Mouse (Mus musculus): Measurements from ENCODE around the gene Jdp2. TPM values are rescaled to one million over a fixed set of nuclear protein-coding genes. Genes with fewer than 3 reads are reported as not detected.

Gene Jdp2
- total RNA-seq, 2 experiments from 2014 or later: 45.5 to 68.8 TPM

- intact Hi-C loops (cut with DNase I): no loop called here
- no peak for DNase-seq (ENCODE audit: low spot score in 2 of 2)
Measured at GRCm38 (mm10) chr12:85670080-85670479, 71.3 kb downstream of the Jdp2 start.

GRCm38 (mm10) chr12:85673914-85674313 lies 75.1 kb downstream of the Jdp2 start:
- no peak for DNase-seq (ENCODE audit: low spot score in 2 of 2)
- intact Hi-C loops (cut with DNase I): no loop called here

- DNase-seq (ENCODE audit: low spot score in 2 of 2): no peak
- intact Hi-C loops (cut with DNase I): no loop called here
Measured at GRCm38 (mm10) chr12:85679117-85679516, 80.3 kb downstream of the Jdp2 start.

- DNase-seq (ENCODE audit: low spot score in 2 of 2): no peak
- intact Hi-C loops (cut with DNase I): loop anchor here (10.0 kb wide), 1 partner anchor 135 kb away; no protein-coding TSS in a partner anchor
Measured at GRCm38 (mm10) chr12:85679808-85680207, 81.0 kb downstream of the Jdp2 start.

GRCm38 (mm10) chr12:85682328-85682727 lies 83.5 kb downstream of the Jdp2 start:
- intact Hi-C loops (cut with DNase I): loop anchor here (10.0 kb wide), 1 partner anchor 132 kb away; no protein-coding TSS in a partner anchor
- no peak for DNase-seq (ENCODE audit: low spot score in 2 of 2)

- intact Hi-C loops (cut with DNase I): loop anchor here (10.0 kb wide), 1 partner anchor 130 kb away; no protein-coding TSS in a partner anchor
- DNase-seq (ENCODE audit: low spot score in 2 of 2): no peak
Measured at GRCm38 (mm10) chr12:85684411-85685275, 85.8 kb downstream of the Jdp2 start.

- intact Hi-C loops (cut with DNase I): loop anchor here (10.0 kb wide), 1 partner anchor 128 kb away; no protein-coding TSS in a partner anchor
- DNase-seq (ENCODE audit: low spot score in 2 of 2): no peak
Measured at GRCm38 (mm10) chr12:85686466-85687216, 87.8 kb downstream of the Jdp2 start, which contains the start of gene Batf. Batf (plus strand) TSS chr12:85686669.

- no peak for DNase-seq (ENCODE audit: low spot score in 2 of 2)
- intact Hi-C loops (cut with DNase I): loop anchor here (10.0 kb wide), 1 partner anchor 128 kb away; no protein-coding TSS in a partner anchor
Measured at GRCm38 (mm10) chr12:85687217-85687533, 88.3 kb downstream of the Jdp2 start.

GRCm38 (mm10) chr12:85687846-85688245 lies 89.0 kb downstream of the Jdp2 start:
- no peak for DNase-seq (ENCODE audit: low spot score in 2 of 2)
- intact Hi-C loops (cut with DNase I): loop anchor here (10.0 kb wide), 1 partner anchor 127 kb away; no protein-coding TSS in a partner anchor

Other genes starting within 250 kb of the Jdp2 start
- 100 to 1,000 TPM; 157 to 161 TPM for gene Tmed10, start 224.2 kb upstream of the Jdp2 start, total RNA-seq (2021)
- gene Fos, start 125.1 kb upstream of the Jdp2 start, total RNA-seq (2021): 10 to 100 TPM; 31.1 to 40.8 TPM
- gene Batf, start 87.6 kb downstream of the Jdp2 start, total RNA-seq (2021): under 1 TPM in 1 of 2 experiments, not detected in 1; 0.88 TPM
- 1 to 10 TPM; 3.5 to 3.7 TPM for gene Flvcr2, start 147.5 kb downstream of the Jdp2 start, total RNA-seq (2021)
- gene Erg28, start 225.5 kb downstream of the Jdp2 start, total RNA-seq (2021): 10 to 100 TPM; 58.7 to 60.6 TPM
- gene Ttll5, start 225.6 kb downstream of the Jdp2 start, total RNA-seq (2021): 10 to 100 TPM; 41.5 to 46.8 TPM